Mouse (Mus musculus): ENCODE measurements around the gene Mettl18. TPM values are rescaled to one million over a fixed set of nuclear protein-coding genes. Genes with fewer than 3 reads are reported as not detected.
A peak's percentile ranks its signal among the peaks of the same experiment; 100 is the strongest.

Gene Mettl18
- 8.5 and 9.1 TPM in 2 replicates for polyA plus RNA-seq (2015; fragmentation: Nextera tagmentation; extraction: Ambion mirVana)

DNA sequence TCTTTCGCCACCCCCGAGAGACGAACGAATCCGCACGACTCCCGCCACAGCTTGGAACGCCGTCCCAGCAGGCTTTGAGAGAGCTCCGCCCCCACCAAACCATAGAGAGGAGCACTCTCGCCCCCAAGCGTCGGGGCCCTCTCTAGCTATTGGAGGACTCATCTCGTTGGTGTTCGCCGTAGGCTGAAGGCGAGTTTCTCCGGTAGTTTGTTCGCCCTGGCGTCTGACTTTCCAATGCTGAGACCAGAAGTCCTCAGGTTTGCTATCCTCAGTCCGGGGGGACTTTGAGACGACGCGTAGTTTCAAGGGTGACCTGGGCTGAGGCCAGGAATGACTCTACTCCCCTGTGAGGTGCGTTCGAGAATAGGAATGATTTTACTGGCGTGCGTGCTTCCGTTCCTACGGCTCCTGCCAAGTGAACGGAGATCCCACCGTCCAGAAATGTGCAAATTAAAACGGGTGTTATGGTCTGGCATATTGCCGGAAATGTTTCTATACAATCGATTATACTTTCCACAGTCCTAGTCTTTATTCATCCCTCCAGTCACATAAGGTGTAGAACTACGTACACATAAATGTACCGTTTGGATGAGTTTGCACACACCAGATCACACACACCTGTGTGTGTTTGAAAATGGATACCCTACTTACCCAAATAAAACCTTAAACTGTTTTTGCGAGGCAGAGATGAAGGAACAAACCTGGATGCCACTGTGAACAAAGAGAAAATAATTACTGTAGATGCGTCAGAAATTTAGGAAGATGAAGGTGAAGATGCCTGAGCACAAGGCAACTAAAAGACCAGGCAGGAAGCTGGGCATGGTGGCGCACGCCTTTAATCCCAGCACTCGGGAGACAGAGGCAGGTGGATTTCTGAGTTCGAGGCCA lies at the start of gene Mettl18, which contains the start of gene BC055324:
TSS of gene Mettl18 (plus strand) at position 169 of the 888 bp plus-strand sequence.
TSS of gene BC055324 (minus strand) at position 76 of the 888 bp plus-strand sequence.
- peak within 1 kb of the TSS; percentile 76 for H3K4me3 ChIP-seq (ENCODE audit: low read length)
- H3K4me2 ChIP-seq (ENCODE audit: low read depth, low read length), result peak within 1 kb of the TSS; percentile 69
- WGBS, result 3% methylated on average over 43 of the region's 43 CpGs
- H3K9me3 ChIP-seq (ENCODE audit: control insufficient read depth, low read length), result no peaks in the 10 kb centered on the region
- H3K27ac ChIP-seq (ENCODE audit: low read length), result peak within 1 kb of the TSS; percentile 59
- H3K36me3 ChIP-seq (ENCODE audit: control insufficient read depth, insufficient read depth, low read length), result no peaks in the 10 kb centered on the region
- H3K4me1 ChIP-seq (ENCODE audit: control insufficient read depth, insufficient read depth, low read length), result no peaks in the 10 kb centered on the region; the same call in 1 of the 2 replicates
- H3K27me3 ChIP-seq (replicated peaks; ENCODE audit: control insufficient read depth, insufficient read depth, low read length), result no peaks in the 10 kb centered on the region
- peak; percentile 99 for ATAC-seq
- peak within 1 kb of the TSS; percentile 71 for H3K9ac ChIP-seq (ENCODE audit: low read depth, low read length)

DNA sequence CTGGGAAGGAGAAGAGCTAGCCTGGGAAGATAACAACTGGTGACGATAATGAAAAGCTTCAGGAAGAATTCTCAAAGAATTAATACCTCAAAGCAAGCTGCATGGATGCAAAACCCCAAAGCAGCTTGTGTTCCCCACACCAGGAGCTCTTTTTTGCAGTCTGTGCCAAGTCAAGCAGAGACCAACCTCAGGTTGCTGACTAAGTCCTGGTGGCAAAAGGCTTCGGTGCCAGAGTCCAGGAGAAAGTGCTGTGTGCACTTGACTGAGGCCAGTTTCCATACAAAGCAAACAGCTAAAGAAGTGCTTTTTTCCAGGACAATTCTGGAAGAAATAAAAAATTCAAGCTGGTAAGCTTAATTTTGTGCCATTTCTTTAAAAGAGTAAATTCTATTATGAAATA lies 41.3 kb upstream of the Mettl18 start:
- no peaks in the 10 kb centered on the region for H3K9me3 ChIP-seq (ENCODE audit: control insufficient read depth, low read length)
- H3K27me3 ChIP-seq (replicated peaks; ENCODE audit: control insufficient read depth, insufficient read depth, low read length), result no peaks in the 10 kb centered on the region
- WGBS, result 92% methylated on average over 2 of the region's 2 CpGs
- no peak overlapping the region for H3K4me3 ChIP-seq (ENCODE audit: low read length)
- no peak overlapping the region for H3K9ac ChIP-seq (ENCODE audit: low read depth, low read length)
- no peak for ATAC-seq
- no peaks in the 10 kb centered on the region for H3K4me1 ChIP-seq (ENCODE audit: control insufficient read depth, insufficient read depth, low read length)
- no peak overlapping the region for H3K27ac ChIP-seq (ENCODE audit: low read length)
- peaks cover 4% of the 10 kb centered on the region; the same call in 1 of the 2 replicates for H3K36me3 ChIP-seq (ENCODE audit: control insufficient read depth, insufficient read depth, low read length)
- no peak overlapping the region for H3K4me2 ChIP-seq (ENCODE audit: low read depth, low read length)

DNA sequence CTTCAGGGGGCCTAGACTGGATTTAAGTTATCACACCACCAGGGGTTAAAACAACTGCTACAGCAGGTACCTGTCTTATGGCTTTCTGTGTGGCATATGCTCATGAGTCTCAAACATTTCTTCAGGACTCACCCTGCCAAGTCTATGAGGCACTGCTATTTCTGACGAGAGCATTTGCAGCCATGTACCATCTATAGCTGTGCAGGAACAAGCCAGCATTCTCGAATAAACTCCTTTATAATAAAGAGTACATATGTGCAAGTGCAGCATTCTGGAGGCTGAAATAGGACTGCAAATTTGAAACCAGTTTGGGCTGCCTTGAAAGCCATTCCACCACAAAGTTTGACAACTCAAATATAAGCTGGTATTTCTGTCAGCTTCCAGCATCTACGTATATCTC lies 36.7 kb upstream of the Mettl18 start:
- no peaks in the 10 kb centered on the region for H3K4me1 ChIP-seq (ENCODE audit: control insufficient read depth, insufficient read depth, low read length)
- H3K36me3 ChIP-seq (ENCODE audit: control insufficient read depth, insufficient read depth, low read length), result no peaks in the 10 kb centered on the region
- no peak for ATAC-seq

DNA sequence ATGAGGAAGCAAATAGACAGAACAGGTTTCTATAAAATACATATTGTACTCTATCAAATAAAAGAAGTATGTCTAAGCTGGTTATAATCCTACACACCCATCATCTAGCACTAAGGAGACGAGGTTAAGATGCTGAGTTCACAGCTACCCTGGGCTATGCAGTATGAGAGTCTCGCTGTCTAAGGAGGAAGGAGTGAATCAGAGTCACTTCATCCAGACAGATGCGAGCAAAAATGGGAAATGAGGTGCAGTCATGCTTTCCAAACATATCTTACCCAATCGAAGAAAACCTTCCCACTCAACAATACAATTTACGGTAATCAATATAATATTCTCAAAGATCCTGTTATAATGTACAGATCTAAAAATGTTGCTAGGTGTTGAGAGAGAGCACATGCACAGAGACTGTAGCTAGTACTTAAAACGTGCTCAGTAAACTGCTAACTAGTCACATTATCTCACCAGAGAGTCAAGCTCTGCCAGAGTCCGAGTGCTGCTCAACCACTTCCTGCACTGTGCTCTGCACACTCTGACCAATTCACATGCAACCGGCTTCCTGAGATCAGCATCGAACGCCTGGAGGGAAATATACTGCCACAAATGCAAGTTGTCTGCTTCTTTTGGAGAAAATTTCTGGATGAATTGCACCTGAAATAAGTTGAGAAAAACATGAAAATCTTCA lies 30.5 kb upstream of the Mettl18 start:
- 87% methylated on average over 10 of the region's 10 CpGs for WGBS
- Histone ChIP-seq H3K4me3 (ENCODE audit: low read length) (no peak overlapping the region), H3K9me3 (ENCODE audit: control insufficient read depth, low read length) (no peaks in the 10 kb centered on the region), H3K27me3 (replicated peaks; ENCODE audit: control insufficient read depth, insufficient read depth, low read length) (no peaks in the 10 kb centered on the region), H3K36me3 (ENCODE audit: control insufficient read depth, insufficient read depth, low read length) (no peaks in the 10 kb centered on the region), H3K27ac (ENCODE audit: low read length) (no peak overlapping the region), H3K9ac (ENCODE audit: low read depth, low read length) (no peak overlapping the region), H3K4me2 (ENCODE audit: low read depth, low read length) (no peak overlapping the region), H3K4me1 (ENCODE audit: control insufficient read depth, insufficient read depth, low read length) (no peaks in the 10 kb centered on the region)
- no peak for ATAC-seq

More for the DNA sequence above, 36.7 kb upstream of the Mettl18 start:
- Histone ChIP-seq H3K9ac (ENCODE audit: low read depth, low read length) (no peak overlapping the region), H3K27ac (ENCODE audit: low read length) (no peak overlapping the region), H3K4me3 (ENCODE audit: low read length) (no peak overlapping the region), H3K27me3 (replicated peaks; ENCODE audit: control insufficient read depth, insufficient read depth, low read length) (no peaks in the 10 kb centered on the region), H3K9me3 (ENCODE audit: control insufficient read depth, low read length) (no peaks in the 10 kb centered on the region), H3K4me2 (ENCODE audit: low read depth, low read length) (no peak overlapping the region)
- 82% methylated on average over 3 of the region's 3 CpGs for WGBS

DNA sequence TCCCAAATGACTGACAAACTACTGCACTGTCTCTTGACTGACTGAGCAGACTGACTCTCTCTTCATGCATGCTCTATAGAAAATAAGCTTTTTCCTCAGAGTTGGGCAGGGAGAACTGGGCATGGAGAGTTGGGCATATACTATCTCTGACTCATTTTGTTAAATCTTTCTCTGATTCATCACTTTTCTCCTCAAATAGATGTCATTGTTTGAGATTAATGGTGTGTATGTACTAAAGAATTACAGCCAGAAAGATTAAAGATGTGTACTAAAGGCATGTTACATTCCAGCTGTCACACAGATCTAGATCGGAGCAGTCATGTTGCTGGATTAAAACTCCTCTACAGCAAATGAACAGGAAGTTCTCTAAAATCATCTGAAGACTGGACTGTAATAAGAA lies 20.2 kb upstream of the Mettl18 start:
- WGBS, result 79% methylated on average over 1 of the region's 1 CpGs
- no peak overlapping the region for H3K9ac ChIP-seq (ENCODE audit: low read depth, low read length)
- H3K27me3 ChIP-seq (replicated peaks; ENCODE audit: control insufficient read depth, insufficient read depth, low read length), result no peaks in the 10 kb centered on the region
- H3K4me2 ChIP-seq (ENCODE audit: low read depth, low read length), result no peak overlapping the region
- H3K4me1 ChIP-seq (ENCODE audit: control insufficient read depth, insufficient read depth, low read length), result no peaks in the 10 kb centered on the region
- H3K4me3 ChIP-seq (ENCODE audit: low read length), result no peak overlapping the region
- ATAC-seq, result no peak
- H3K36me3 ChIP-seq (ENCODE audit: control insufficient read depth, insufficient read depth, low read length), result no peaks in the 10 kb centered on the region
- no peaks in the 10 kb centered on the region for H3K9me3 ChIP-seq (ENCODE audit: control insufficient read depth, low read length)
- no peak overlapping the region for H3K27ac ChIP-seq (ENCODE audit: low read length)

DNA sequence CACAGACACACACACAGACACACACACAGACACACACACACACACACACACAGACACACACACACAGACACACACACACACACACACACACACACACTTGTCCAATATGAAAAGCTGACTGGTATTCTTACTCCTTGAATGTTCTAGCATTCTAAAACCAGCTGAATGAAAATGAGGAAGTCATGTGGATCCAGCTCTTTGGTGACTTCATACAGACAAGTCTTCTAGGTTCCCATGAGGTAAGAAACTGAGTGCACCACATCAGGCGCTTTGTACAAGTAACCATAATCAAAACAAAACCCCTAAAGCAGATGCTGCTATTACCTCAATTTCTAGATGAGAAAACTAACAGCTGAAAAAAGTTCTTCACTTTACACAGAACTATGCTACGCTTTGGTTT lies 19.6 kb upstream of the Mettl18 start:
- no peak for ATAC-seq
- no peak overlapping the region for H3K9ac ChIP-seq (ENCODE audit: low read depth, low read length)
- WGBS, result 93% methylated on average over 2 of the region's 2 CpGs
- H3K9me3 ChIP-seq (ENCODE audit: control insufficient read depth, low read length), result no peaks in the 10 kb centered on the region
- no peak overlapping the region for H3K27ac ChIP-seq (ENCODE audit: low read length)
- H3K4me2 ChIP-seq (ENCODE audit: low read depth, low read length), result no peak overlapping the region
- no peaks in the 10 kb centered on the region for H3K27me3 ChIP-seq (replicated peaks; ENCODE audit: control insufficient read depth, insufficient read depth, low read length)
- no peak overlapping the region for H3K4me3 ChIP-seq (ENCODE audit: low read length)
- no peaks in the 10 kb centered on the region for H3K36me3 ChIP-seq (ENCODE audit: control insufficient read depth, insufficient read depth, low read length)
- H3K4me1 ChIP-seq (ENCODE audit: control insufficient read depth, insufficient read depth, low read length), result no peaks in the 10 kb centered on the region

DNA sequence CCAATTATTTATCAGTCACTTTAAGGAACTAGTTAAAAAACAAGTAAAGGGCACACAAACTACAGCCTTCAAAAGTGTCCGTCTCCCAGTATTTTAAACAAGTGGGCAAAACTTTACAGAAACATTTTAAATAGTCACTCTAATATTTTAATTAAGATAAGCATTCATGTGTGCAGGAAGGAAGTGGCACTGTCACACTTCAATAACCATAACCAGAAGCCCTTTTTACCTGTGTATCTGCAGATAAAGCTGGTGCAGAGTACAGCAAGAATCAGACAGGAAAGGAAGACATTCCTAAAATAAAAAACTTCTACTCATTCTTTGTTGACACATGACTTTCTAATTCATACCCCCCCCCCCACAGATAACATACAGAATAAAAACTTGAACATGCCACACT lies 18.2 kb upstream of the Mettl18 start:
- no peak overlapping the region for H3K4me2 ChIP-seq (ENCODE audit: low read depth, low read length)
- no peaks in the 10 kb centered on the region for H3K4me1 ChIP-seq (ENCODE audit: control insufficient read depth, insufficient read depth, low read length)
- no peaks in the 10 kb centered on the region for H3K27me3 ChIP-seq (replicated peaks; ENCODE audit: control insufficient read depth, insufficient read depth, low read length)
- WGBS, result 79% methylated on average over 1 of the region's 1 CpGs
- H3K27ac ChIP-seq (ENCODE audit: low read length), result no peak overlapping the region
- no peak for ATAC-seq
- no peaks in the 10 kb centered on the region for H3K9me3 ChIP-seq (ENCODE audit: control insufficient read depth, low read length)
- no peak overlapping the region for H3K4me3 ChIP-seq (ENCODE audit: low read length)
- no peaks in the 10 kb centered on the region for H3K36me3 ChIP-seq (ENCODE audit: control insufficient read depth, insufficient read depth, low read length)
- no peak overlapping the region for H3K9ac ChIP-seq (ENCODE audit: low read depth, low read length)

DNA sequence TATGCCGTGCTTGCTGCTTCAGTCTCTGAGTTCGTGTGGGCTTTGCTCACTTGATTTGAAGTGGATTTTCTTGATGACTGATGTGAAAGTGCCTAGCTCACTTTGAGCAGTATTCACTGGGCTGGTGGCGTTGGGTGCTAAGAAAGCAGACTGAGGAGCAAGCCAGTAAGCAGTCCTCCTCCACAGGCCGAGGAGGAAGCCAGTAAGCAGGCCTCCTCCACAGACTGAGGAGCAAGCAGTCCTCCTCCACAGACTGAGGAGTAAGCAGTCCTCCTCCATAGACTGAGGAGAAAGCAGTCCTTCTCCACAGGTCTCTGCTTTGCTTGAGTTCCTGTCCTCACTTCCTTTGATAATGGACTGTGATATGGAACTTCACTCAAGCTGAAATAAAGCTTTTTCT lies 2.3 kb upstream of the Mettl18 start:
- no peaks in the 10 kb centered on the region for H3K9me3 ChIP-seq (ENCODE audit: control insufficient read depth, low read length)
- H3K36me3 ChIP-seq (ENCODE audit: control insufficient read depth, insufficient read depth, low read length), result no peaks in the 10 kb centered on the region
- H3K4me2 ChIP-seq (ENCODE audit: low read depth, low read length), result no peak overlapping the region
- no peak for ATAC-seq
- WGBS, result 81% methylated on average over 4 of the region's 4 CpGs
- H3K27ac ChIP-seq (ENCODE audit: low read length), result no peak overlapping the region
- H3K27me3 ChIP-seq (replicated peaks; ENCODE audit: control insufficient read depth, insufficient read depth, low read length), result no peaks in the 10 kb centered on the region
- no peak overlapping the region for H3K9ac ChIP-seq (ENCODE audit: low read depth, low read length)
- no peaks in the 10 kb centered on the region; the same call in 1 of the 2 replicates for H3K4me1 ChIP-seq (ENCODE audit: control insufficient read depth, insufficient read depth, low read length)
- H3K4me3 ChIP-seq (ENCODE audit: low read length), result no peak overlapping the region

DNA sequence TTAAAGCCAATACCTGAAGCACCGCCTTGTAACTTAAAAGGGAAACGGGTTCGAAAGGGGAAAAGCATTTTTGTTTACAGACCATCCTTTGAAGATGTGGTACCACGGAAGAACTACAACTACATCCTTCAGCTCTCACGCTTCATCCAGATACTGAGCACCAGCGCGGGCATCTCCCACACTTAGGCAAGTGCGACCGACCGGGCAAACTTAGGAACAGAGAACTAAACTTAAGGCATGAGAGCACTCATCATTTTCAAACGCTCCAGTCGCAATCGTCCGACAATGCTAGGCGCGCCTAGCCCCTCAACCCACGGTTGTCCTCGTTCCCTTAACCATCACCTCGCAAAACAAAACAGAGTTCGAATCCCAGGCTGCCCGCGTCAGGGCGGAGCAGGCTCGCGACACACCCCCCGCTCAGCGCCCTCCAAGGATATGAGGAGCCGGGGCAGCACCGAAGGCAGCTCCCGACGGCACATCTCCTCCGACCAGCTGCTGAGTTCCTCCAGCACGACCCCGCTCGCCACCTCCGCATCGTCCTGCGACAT lies 442 bp upstream of the Mettl18 start:
- Histone ChIP-seq H3K4me3 (ENCODE audit: low read length) (peak overlapping the region; percentile 76), H3K4me1 (ENCODE audit: control insufficient read depth, insufficient read depth, low read length) (no peaks in the 10 kb centered on the region; the same call in 1 of the 2 replicates), H3K27ac (ENCODE audit: low read length) (no peak overlapping the region), H3K4me2 (ENCODE audit: low read depth, low read length) (peak overlapping the region; percentile 66), H3K27me3 (replicated peaks; ENCODE audit: control insufficient read depth, insufficient read depth, low read length) (no peaks in the 10 kb centered on the region), H3K9me3 (ENCODE audit: control insufficient read depth, low read length) (no peaks in the 10 kb centered on the region), H3K36me3 (ENCODE audit: control insufficient read depth, insufficient read depth, low read length) (no peaks in the 10 kb centered on the region), H3K9ac (ENCODE audit: low read depth, low read length) (peak overlapping the region; percentile 71)
- 2% methylated on average over 38 of the region's 38 CpGs for WGBS
- ATAC-seq, result peak; percentile 85

All from intestine, embryonic 16.5 days (tissue).